Mouse (Mus musculus) neural tube, embryonic 11.5 days (tissue): ENCODE measurements around the gene Grin2d. TPM values are rescaled to one million over a fixed set of nuclear protein-coding genes. Genes with fewer than 3 reads are reported as not detected.

Source experiments
- ATAC-seq: fragments of 200-750 bp; cut with Nextera tagmentation; 2 replicates; pipeline ENCODE4 v1.8.0; 2017; ENCODE audit warnings: moderate number of reproducible peaks, mild to moderate bottlenecking, moderate TSS enrichment, moderate library complexity; ENCODE audit not compliant: insufficient read depth, low FRiP score, low TSS enrichment
- DNase-seq: peaks from one replicate; pipeline ENCODE4 v3.0.0-alpha.2; 2015; ENCODE audit warnings: low spot score
- H3K27ac ChIP-seq: fragments of 300-500 bp; sonication (generic); 2 replicates; pipeline ENCODE4 v1.5.1; 2014; ENCODE audit warnings: low read depth, mild to moderate bottlenecking, low read length
- H3K27me3 ChIP-seq: fragments of 300-500 bp; sonication (generic); 2 replicates; pipeline ENCODE4 v1.6.1; 2014; ENCODE audit warnings: mild to moderate bottlenecking, low read length, mixed read lengths; ENCODE audit not compliant: control insufficient read depth, insufficient read depth
- H3K36me3 ChIP-seq: fragments of 300-500 bp; sonication (generic); 2 replicates; pipeline ENCODE4 v1.6.1; 2014; ENCODE audit warnings: mild to moderate bottlenecking, low read length, moderate library complexity, mixed read lengths; ENCODE audit not compliant: control insufficient read depth, insufficient read depth
- H3K4me1 ChIP-seq: fragments of 300-500 bp; sonication (generic); 2 replicates; pipeline ENCODE4 v1.6.1; 2014; ENCODE audit warnings: low read length, mixed read lengths; ENCODE audit not compliant: control insufficient read depth, insufficient read depth
- H3K4me2 ChIP-seq: fragments of 300-500 bp; sonication (generic); 2 replicates; pipeline ENCODE4 v1.6.1; 2014; ENCODE audit warnings: low read depth, mild to moderate bottlenecking, moderate library complexity
- H3K4me3 ChIP-seq: fragments of 300-500 bp; sonication (generic); 2 replicates; pipeline ENCODE4 v1.5.1; 2014; ENCODE audit warnings: low read depth, low read length
- H3K9ac ChIP-seq: fragments of 300-500 bp; sonication (generic); 2 replicates; pipeline ENCODE4 v1.6.1; 2014; ENCODE audit warnings: mild to moderate bottlenecking, low read length
- H3K9me3 ChIP-seq: fragments of 300-500 bp; sonication (generic); 2 replicates; pipeline ENCODE4 v1.6.1; 2016; ENCODE audit warnings: low read length; ENCODE audit not compliant: control insufficient read depth
- WGBS: fragments of 180-500 bp; shearing (Covaris S2); extraction: QIAGEN DNeasy Blood & Tissue Kit; methylation state at CpG from one replicate; pipeline ENCODE4 v1.1.7; 2014; 5-methylcytosine and 5-hydroxymethylcytosine counted together
- polyA plus RNA-seq: library from polyadenylated mRNA; unstranded; fragments of >200 nt; fragmentation: Nextera tagmentation; extraction: Ambion mirVana; gene quantifications from 2 replicates; pipeline ENCODE4 v1.2.1, GENCODE M21; 2014

Grin2d gene
- polyA plus RNA-seq, 1 experiment from 2014 or later: 0.73 TPM

DNA sequence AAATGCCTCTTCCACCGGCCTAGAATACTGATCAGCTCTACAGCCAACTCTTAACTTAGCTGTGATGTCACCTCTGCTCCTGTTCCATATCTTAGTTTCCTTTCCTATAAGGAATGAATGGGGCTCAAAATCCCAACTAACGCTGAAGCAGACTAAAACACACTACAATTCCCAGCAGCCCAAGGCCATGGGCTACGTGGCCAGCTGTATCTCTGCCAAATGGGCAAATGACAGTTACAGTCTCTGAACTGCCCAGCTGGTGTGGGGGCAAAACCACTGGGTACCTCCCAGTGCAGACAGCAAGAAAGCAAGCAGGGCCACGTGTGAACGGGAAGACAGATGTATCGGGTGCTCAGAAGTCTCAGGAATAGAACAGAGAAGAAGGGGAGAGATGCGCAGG lies 51.5 kb downstream of the Grin2d start:
- H3K4me1 ChIP-seq: peaks cover 6% of the 10 kb centered on the region
- H3K9me3 ChIP-seq: no peaks in the 10 kb centered on the region
- H3K4me3 ChIP-seq: no peak overlapping the region
- no peak overlapping the region for H3K27ac ChIP-seq
- peaks cover 28% of the 10 kb centered on the region for H3K36me3 ChIP-seq
- no peak overlapping the region for H3K9ac ChIP-seq
- DNase-seq: no peak
- 88% methylated on average over 7 of the region's 7 CpGs for WGBS
- no peak for ATAC-seq
- peaks cover 3% of the 10 kb centered on the region for H3K27me3 ChIP-seq
- H3K4me2 ChIP-seq: no peak overlapping the region

DNA sequence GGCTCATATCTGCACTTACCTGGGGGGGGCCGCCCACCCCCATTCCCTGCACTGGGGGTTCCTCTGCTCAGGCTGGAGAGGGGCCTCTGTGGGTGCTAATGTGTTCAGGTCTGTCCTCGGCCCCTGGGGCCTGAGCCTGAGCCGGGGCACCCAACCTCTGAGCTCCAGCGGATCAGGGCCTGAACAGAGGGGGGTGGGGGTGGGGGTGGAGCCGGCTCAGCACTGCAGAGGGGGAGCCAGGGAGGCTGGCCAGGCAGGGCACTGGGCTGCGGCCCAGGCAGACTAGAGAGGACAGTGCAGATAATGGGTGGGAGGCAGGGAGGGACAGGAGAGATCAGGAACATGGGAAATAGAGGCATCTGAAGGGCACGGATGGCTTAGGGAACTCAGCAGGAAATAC lies 53.6 kb downstream of the Grin2d start, which contains the start of gene Kcnj14:
TSS of gene Kcnj14 (minus strand) at position 185 of the 400 bp plus-strand sequence.
- Histone ChIP-seq H3K4me3 (no peak within 1 kb of the TSS), H3K4me1 (peaks cover under 1% of the 10 kb centered on the region; the same call in 1 of the 2 replicates), H3K4me2 (no peak within 1 kb of the TSS), H3K27me3 (no peaks in the 10 kb centered on the region), H3K27ac (no peak within 1 kb of the TSS), H3K9ac (no peak within 1 kb of the TSS), H3K9me3 (no peaks in the 10 kb centered on the region), H3K36me3 (peaks cover 28% of the 10 kb centered on the region)
- ATAC-seq (no peak), DNase-seq (no peak)
- 71% methylated on average over 7 of the region's 7 CpGs for WGBS

DNA sequence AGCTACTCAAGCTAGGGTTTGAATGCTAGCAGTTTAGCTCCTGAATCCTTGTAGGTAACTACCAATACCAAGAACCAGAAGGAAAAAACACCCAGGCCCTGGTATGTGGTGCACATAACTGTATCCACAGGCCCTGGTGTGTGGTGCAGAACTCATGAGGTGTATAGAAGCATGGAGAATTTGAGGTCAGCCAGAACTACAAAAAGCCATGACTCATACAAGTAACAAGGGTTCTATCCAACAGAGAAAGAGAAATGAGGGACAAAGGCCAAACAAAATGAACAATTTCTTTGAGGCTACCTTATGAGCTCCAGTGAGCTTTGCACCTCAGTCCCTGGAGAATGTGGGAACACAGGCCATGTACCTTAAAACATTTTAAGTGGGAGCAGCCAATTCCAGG lies 57.3 kb downstream of the Grin2d start:
- no peaks in the 10 kb centered on the region for H3K27me3 ChIP-seq
- DNase-seq (no peak), ATAC-seq (no peak)
- no peak overlapping the region for H3K4me3 ChIP-seq
- H3K27ac ChIP-seq: no peak overlapping the region
- no peak overlapping the region for H3K4me2 ChIP-seq
- H3K9me3 ChIP-seq: no peaks in the 10 kb centered on the region
- peaks cover 11% of the 10 kb centered on the region for H3K36me3 ChIP-seq
- H3K4me1 ChIP-seq: 0 out of 2 replicates have a peak, but pooled peaks cover under 1% of the 10 kb centered on the region
- no peak overlapping the region for H3K9ac ChIP-seq

DNA sequence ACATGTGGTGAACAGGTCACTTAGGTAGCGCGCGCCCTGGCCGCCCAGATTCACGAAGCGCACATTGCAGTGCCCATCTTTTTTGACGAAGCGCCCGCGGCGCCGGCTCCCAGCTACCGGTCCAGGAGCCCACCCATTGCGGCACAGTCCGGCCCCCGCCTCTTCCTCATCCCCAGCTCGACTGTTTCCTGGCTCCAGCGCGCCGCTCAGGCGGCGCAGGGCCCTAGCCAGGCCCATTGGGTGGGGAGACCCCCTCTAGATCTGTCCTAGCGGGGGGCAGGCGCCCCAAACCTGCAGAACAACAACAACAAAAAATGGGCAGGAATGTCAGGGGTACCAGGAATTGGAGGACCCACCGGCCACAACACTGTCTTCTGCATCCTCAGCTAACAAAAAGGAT lies 58.3 kb downstream of the Grin2d start:
- DNase-seq (no peak), ATAC-seq (no peak)
- no peaks in the 10 kb centered on the region for H3K9me3 ChIP-seq
- no peak overlapping the region for H3K27ac ChIP-seq
- H3K4me1 ChIP-seq: peaks cover 4% of the 10 kb centered on the region
- no peaks in the 10 kb centered on the region for H3K27me3 ChIP-seq
- 9% methylated on average over 25 of the region's 25 CpGs for WGBS
- H3K9ac ChIP-seq: 0 out of 2 replicates have a peak overlapping the region, but pooled peaks have one; percentile 14
- H3K36me3 ChIP-seq: peaks cover 3% of the 10 kb centered on the region; the same call in 1 of the 2 replicates
- 0 out of 2 replicates have a peak overlapping the region, but pooled peaks have one; percentile 16 for H3K4me2 ChIP-seq
- no peak overlapping the region for H3K4me3 ChIP-seq

DNA sequence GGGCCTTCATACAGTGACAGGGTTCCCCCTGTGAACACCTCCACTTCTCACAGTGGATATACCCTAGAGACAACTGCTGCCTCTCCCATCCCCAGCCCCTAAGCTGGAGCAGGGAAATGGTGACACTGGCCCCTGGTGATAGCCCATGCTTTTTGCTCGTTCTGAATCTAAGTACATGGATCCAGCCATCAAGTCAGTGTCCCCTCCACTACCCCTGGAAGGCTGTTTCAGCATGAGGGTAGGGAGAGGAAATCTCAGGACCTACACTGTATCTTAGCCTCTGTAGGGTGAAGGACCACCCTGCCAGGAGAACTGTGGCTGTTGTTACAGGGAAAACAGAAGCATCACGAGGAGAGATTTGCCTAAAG lies 62.2 kb downstream of the Grin2d start:
- H3K4me1 ChIP-seq: peaks cover 10% of the 10 kb centered on the region
- H3K4me3 ChIP-seq: no peak overlapping the region
- WGBS: 53% methylated on average over 2 of the region's 2 CpGs
- peaks cover 14% of the 10 kb centered on the region for H3K36me3 ChIP-seq
- H3K27ac ChIP-seq: no peak overlapping the region
- ATAC-seq (no peak), DNase-seq (no peak)
- no peaks in the 10 kb centered on the region for H3K9me3 ChIP-seq
- H3K4me2 ChIP-seq: no peak overlapping the region
- H3K9ac ChIP-seq: no peak overlapping the region
- no peaks in the 10 kb centered on the region for H3K27me3 ChIP-seq

DNA sequence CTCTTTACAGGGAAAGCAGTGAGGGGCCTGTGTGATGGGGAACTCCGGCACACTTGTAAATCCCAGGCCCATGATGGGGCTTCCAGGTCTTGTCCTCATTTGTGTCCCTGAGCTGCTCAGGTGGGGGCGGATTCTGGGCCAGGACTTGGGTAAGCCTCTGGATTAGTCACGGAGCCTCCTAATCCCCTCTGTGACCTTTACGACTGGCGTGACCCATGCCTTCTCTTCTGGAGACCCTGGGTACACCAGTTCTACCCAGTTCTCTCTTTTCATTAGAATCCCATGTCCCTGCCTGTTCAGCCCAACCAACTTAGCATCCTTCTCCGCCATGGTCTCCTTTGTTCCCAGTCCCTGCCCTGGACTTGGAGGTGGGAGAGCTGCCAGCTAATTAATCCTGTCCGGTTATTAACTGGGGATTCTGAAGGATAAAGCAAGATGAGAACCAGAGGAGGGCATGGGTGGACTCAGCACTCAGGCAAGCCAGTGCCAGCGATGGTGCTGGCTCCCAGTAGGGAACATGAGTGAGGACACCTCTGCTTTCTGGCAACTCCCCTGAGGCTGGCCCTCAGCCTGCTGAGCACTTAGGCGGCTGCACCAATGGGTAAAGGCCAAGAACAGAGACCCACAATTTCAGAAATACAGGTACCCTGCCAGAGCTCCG lies 62.7 kb downstream of the Grin2d start:
- DNase-seq: no peak
- ATAC-seq: no peak
- no peak overlapping the region for H3K4me3 ChIP-seq
- no peaks in the 10 kb centered on the region for H3K9me3 ChIP-seq
- 55% methylated on average over 10 of the region's 10 CpGs for WGBS
- H3K36me3 ChIP-seq: peaks cover 18% of the 10 kb centered on the region
- no peak overlapping the region for H3K9ac ChIP-seq
- no peaks in the 10 kb centered on the region for H3K27me3 ChIP-seq
- H3K4me1 ChIP-seq: peaks cover 10% of the 10 kb centered on the region
- H3K4me2 ChIP-seq: no peak overlapping the region
- H3K27ac ChIP-seq: no peak overlapping the region

DNA sequence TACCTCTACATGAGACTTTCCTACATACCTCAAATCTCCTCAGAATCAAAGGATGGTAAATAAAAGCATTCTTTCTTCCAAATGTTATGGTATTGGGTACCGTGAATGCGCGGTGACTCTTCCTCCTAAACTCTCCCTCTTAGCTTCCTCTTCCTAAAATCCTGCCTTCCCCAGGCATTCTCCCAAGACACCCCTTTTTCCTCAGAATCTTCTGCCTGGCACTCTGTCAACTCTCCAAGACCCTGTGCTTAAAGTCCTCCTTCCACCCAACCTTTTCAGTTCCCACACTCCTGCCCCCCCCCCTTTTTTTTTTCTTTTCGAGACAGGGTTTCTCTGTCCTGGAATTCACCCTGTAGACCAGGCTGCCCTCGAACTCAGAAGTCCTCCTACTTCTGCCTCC lies 63.3 kb downstream of the Grin2d start:
- ATAC-seq (no peak), DNase-seq (no peak)
- Histone ChIP-seq H3K4me3 (no peak overlapping the region; the same call in 1 of the 2 replicates), H3K9me3 (no peaks in the 10 kb centered on the region), H3K27ac (no peak overlapping the region), H3K36me3 (peaks cover 21% of the 10 kb centered on the region), H3K9ac (no peak overlapping the region), H3K4me1 (peaks cover 10% of the 10 kb centered on the region), H3K27me3 (no peaks in the 10 kb centered on the region), H3K4me2 (peak overlapping the region; percentile 39)
- WGBS: 7% methylated on average over 5 of the region's 5 CpGs

DNA sequence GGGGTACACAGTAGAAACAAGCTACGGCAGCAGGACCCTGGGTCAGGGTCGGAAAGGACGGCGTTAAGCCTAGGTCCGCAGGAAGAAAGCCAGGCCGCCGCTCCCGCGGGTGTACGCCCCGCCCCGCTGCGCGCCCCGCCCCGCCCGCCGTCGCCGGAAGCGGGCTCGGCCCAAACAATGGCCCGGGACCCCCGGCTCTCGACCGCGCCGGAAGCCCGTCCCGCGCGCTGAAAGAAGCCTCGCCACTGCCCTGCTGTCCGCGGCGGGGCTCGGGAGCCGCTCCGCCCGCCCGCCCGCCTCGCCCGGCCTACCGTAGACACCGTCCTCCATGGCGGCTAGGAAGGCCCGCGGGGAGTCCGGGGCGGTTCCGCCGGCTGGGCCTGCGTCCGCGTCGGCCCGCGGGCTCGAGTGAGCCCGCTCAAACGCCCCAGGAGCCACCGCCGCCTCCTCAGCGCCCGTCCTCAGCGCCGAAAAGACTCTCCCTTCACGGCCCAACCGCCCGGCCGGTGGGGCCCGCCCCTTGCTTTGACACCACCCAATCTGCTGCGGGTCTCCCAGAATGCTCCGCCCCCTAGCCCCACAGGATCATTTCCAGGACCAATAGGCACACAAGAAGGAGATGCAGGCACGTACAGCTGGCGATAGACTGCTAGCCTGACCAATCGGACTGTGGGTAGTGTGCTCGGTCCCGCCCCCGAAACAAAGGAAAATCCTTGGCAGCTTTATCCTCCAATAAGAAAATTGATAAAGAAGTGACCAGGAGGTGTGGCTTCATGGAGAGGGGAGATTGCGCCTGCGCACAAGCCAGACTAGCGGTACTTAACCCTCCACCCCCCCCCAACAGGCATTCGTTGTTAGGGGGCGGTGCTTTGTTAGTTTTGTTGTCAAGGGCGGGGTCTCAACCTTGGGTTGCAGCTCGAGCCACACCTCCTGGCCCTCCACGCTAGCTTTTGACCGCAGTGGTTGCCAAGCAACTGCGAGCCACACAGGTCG lies 64.1 kb downstream of the Grin2d start, which contains the start of gene Cyth2:
TSS of gene Cyth2 (minus strand) at position 795 of the 993 bp plus-strand sequence.
- Histone ChIP-seq H3K27ac (peak within 1 kb of the TSS; percentile 100), H3K36me3 (peaks cover 27% of the 10 kb centered on the region), H3K9ac (peak within 1 kb of the TSS; percentile 99), H3K4me2 (peak within 1 kb of the TSS; percentile 88), H3K27me3 (no peaks in the 10 kb centered on the region), H3K4me1 (peaks cover 10% of the 10 kb centered on the region), H3K4me3 (peak within 1 kb of the TSS; percentile 92), H3K9me3 (no peaks in the 10 kb centered on the region)
- peak; percentile 98 for ATAC-seq
- DNase-seq: peak; percentile 100
- under 1% methylated on average over 51 of the region's 92 CpGs for WGBS
